Mouse (Mus musculus) intestine, embryonic 15.5 days (tissue): Measurements from ENCODE around the gene Chrm3. TPM values are rescaled to one million over a fixed set of nuclear protein-coding genes. Genes with fewer than 3 reads are reported as not detected.

Experiments
- ATAC-seq: fragments of 200-750 bp; cut with Nextera tagmentation; 2 replicates; pipeline ENCODE4 v1.8.0; 2017; ENCODE audit warnings: moderate TSS enrichment, moderate library complexity
- H3K27ac ChIP-seq: fragments of 300-500 bp; sonication (generic); 2 replicates; pipeline ENCODE4 v1.5.1; 2015; ENCODE audit warnings: mild to moderate bottlenecking, inconsistent platforms
- H3K27me3 ChIP-seq: fragments of 300-500 bp; sonication (generic); replicated peaks from 2 replicates; pipeline ENCODE4 v1.6.1; 2015; ENCODE audit warnings: inconsistent platforms
- H3K36me3 ChIP-seq: fragments of 300-500 bp; sonication (generic); 2 replicates; pipeline ENCODE4 v1.6.1; 2015; ENCODE audit warnings: inconsistent platforms
- H3K4me1 ChIP-seq: fragments of 300-500 bp; sonication (generic); replicated peaks from 2 replicates; pipeline ENCODE4 v1.6.1; 2015; ENCODE audit warnings: inconsistent platforms
- H3K4me2 ChIP-seq: fragments of 300-500 bp; sonication (generic); replicated peaks from 2 replicates; pipeline ENCODE4 v1.6.1; 2015; ENCODE audit warnings: mild to moderate bottlenecking, inconsistent platforms
- H3K4me3 ChIP-seq: fragments of 300-500 bp; sonication (generic); replicated peaks from 2 replicates; pipeline ENCODE4 v1.5.1; 2015; ENCODE audit warnings: inconsistent platforms
- H3K9ac ChIP-seq: fragments of 300-500 bp; sonication (generic); 2 replicates; pipeline ENCODE4 v1.6.1; 2015; ENCODE audit warnings: inconsistent platforms
- H3K9me3 ChIP-seq: fragments of 300-500 bp; sonication (generic); 2 replicates; pipeline ENCODE4 v1.6.1; 2016; ENCODE audit warnings: inconsistent platforms
- WGBS: fragments of 180-500 bp; shearing (Covaris S2); methylation state at CpG from one replicate; pipeline ENCODE4 v1.1.7; 2015; 5-methylcytosine and 5-hydroxymethylcytosine counted together
- polyA plus RNA-seq: library from polyadenylated mRNA; unstranded; fragments of >200 nt; fragmentation: Nextera tagmentation; extraction: Ambion mirVana; gene quantifications from 2 replicates; pipeline ENCODE4 v1.2.1, GENCODE M21; 2015

Gene Chrm3
- polyA plus RNA-seq, 1 experiment from 2014 or later, result 1.4 TPM

GRCm38 (mm10) chr13:10295160-10295559, 65.5 kb downstream of the Chrm3 start:
- Histone ChIP-seq H3K4me3 (no peak overlapping the region), H3K36me3 (no peaks in the 10 kb centered on the region), H3K4me2 (no peak overlapping the region), H3K4me1 (no peaks in the 10 kb centered on the region), H3K9ac (no peak overlapping the region), H3K9me3 (no peaks in the 10 kb centered on the region), H3K27ac (no peak overlapping the region), H3K27me3 (no peaks in the 10 kb centered on the region)
- WGBS, result 76% methylated on average over 2 of the region's 2 CpGs
- no peak for ATAC-seq

DNA sequence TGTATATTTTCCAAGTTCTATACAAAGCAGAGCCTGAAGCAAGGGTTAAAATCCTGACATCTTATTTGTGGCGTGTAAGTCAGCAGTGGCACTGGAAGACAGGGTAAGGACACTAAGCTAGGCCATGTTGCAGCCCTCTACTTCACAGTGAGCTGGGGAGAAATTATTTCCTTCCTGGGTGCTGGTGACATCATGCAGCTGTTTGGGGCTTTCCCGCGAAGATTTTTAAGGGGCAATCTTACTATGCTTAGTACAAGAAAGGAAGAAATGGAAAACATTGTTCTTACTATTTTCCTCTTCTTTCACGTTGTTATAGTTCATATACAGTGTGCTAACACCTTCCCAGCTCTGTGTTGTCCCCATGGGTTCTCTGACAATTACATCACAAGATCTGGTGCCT, 76.3 kb downstream of the Chrm3 start:
- no peak for ATAC-seq
- 74% methylated on average over 4 of the region's 4 CpGs for WGBS

DNA sequence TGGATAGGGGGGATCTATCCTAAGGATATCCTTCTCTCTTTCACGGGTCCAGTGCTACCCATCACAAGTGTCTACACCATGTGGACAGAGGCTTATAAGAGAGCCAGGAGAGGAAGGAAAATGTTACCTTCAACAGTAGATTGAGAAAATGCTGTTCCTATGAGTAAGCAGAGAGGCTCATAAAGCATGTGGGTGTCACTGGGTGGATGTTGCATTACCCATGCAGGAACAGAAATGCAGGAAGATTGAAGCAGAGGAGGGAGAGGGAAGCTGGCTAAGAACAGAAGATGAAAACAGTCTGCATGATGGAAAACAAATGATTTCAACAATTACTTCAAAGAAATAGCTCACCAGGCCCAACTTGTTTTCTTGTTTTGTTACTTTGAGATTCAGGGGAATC, 85.7 kb downstream of the Chrm3 start:
- no peaks in the 10 kb centered on the region for H3K36me3 ChIP-seq
- H3K4me3 ChIP-seq, result no peak overlapping the region
- no peak overlapping the region for H3K9ac ChIP-seq
- H3K4me1 ChIP-seq, result no peaks in the 10 kb centered on the region
- H3K4me2 ChIP-seq, result no peak overlapping the region
- no peaks in the 10 kb centered on the region for H3K9me3 ChIP-seq
- no peaks in the 10 kb centered on the region for H3K27me3 ChIP-seq
- H3K27ac ChIP-seq, result no peak overlapping the region
- WGBS, result 70% methylated on average over 1 of the region's 1 CpGs
- ATAC-seq, result no peak

More for the DNA sequence above, 76.3 kb downstream of the Chrm3 start:
- Histone ChIP-seq H3K4me1 (no peaks in the 10 kb centered on the region), H3K27me3 (no peaks in the 10 kb centered on the region), H3K9me3 (no peaks in the 10 kb centered on the region), H3K36me3 (no peaks in the 10 kb centered on the region), H3K9ac (no peak overlapping the region), H3K4me2 (no peak overlapping the region), H3K27ac (no peak overlapping the region), H3K4me3 (no peak overlapping the region)

GRCm38 (mm10) chr13:10263784-10264183, 96.9 kb downstream of the Chrm3 start:
- no peak overlapping the region for H3K9ac ChIP-seq
- no peak overlapping the region for H3K4me3 ChIP-seq
- H3K4me2 ChIP-seq, result no peak overlapping the region
- H3K27me3 ChIP-seq, result no peaks in the 10 kb centered on the region
- H3K9me3 ChIP-seq, result no peaks in the 10 kb centered on the region
- 86% methylated on average over 3 of the region's 3 CpGs for WGBS
- H3K36me3 ChIP-seq, result no peaks in the 10 kb centered on the region
- no peaks in the 10 kb centered on the region for H3K4me1 ChIP-seq
- ATAC-seq, result no peak
- H3K27ac ChIP-seq, result no peak overlapping the region

DNA sequence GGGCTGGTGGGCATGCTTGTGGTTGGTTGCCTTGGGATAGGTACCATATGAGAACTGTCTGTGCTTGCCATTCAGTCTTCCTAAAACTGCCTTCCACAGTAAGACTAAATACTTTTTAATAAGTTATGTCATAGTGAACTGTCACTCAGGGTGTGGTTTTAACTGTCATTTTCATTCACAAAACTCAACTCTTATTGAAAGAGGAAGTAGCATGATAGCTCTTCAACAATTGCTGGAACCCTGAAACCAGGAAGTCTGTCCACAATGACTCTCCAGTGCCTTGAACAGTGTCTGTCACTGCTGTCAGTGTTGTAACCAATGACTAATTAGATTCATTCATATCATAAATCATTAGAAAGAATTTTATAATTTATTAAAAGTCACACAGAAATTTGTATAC, 107.6 kb downstream of the Chrm3 start:
- no peak for ATAC-seq
- Histone ChIP-seq H3K27me3 (no peaks in the 10 kb centered on the region), H3K27ac (no peak overlapping the region), H3K9me3 (no peaks in the 10 kb centered on the region), H3K36me3 (no peaks in the 10 kb centered on the region), H3K4me2 (no peak overlapping the region), H3K4me3 (no peak overlapping the region), H3K9ac (no peak overlapping the region), H3K4me1 (no peaks in the 10 kb centered on the region)

DNA sequence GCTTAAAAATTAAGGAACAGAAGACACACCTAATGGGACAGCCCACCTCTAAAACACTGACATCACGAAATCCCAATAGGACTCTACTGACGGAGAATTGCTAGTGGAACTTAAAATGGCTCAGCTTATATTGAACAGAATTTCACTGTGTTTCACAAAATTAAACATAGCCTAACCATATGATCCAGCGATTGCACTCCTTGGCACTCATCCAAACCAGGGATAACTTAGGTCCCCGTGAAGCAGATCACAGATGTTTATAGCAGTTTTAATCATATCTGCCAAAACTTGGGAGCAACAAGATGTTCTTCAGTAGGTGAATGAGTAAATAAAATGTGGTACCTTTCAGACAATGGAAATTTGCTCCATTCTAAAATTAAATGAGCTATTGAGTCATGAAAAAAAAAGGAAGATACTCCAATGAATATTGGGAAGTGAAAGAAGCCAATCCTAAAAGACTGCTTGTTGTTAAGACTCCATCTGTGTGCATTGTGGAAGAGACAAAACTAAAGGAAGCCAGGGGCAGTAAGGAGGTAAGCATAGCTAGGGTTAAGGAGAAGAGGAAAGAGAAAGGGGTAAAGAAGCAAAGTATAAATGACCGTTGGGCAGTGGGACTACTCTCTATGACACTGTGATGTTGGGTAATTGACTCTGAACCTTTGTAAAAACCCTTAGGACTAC, 109.0 kb downstream of the Chrm3 start:
- Histone ChIP-seq H3K9ac (no peak overlapping the region), H3K36me3 (no peaks in the 10 kb centered on the region), H3K4me1 (no peaks in the 10 kb centered on the region), H3K9me3 (no peaks in the 10 kb centered on the region), H3K4me3 (no peak overlapping the region), H3K4me2 (no peak overlapping the region), H3K27me3 (no peaks in the 10 kb centered on the region), H3K27ac (no peak overlapping the region)
- 57% methylated on average over 5 of the region's 5 CpGs for WGBS
- no peak for ATAC-seq

DNA sequence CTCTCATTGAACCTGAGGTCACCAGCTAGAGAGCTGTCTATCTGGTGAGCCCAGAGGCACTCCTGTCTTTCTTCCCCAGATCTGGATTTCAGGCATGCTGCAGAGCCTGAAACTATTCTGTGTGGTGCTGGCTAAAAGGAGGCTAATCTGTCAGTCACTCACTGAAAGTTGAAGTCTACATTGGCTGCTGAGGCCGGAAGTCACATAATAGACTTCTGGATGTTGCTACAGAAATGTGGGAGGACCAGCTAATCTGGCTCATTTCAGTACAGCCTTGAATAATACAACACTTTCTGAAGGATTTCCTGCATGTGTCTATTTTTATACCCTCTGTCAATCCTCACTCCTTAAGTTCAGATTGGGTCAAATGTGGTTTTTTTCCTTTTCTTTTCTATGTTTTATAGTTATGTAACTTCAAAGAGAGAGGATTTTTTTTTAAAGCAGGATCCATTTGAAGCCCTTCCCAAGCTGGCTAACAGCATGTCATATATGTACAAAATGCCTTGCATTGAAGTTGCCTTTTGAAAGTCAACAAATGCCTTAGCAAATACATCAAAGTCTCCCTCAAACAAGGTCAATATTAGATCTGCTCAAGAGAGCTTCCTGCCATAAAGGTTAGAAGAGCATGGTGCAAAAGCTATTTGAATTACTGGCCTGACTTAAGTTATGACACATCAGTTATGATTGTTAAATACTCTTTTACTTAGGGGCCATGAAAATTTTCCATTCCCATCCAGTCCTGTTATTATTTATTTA, 116.2 kb downstream of the Chrm3 start:
- no peak overlapping the region for H3K4me2 ChIP-seq
- no peaks in the 10 kb centered on the region for H3K36me3 ChIP-seq
- no peaks in the 10 kb centered on the region for H3K4me1 ChIP-seq
- ATAC-seq, result peak; percentile 31; the same call in 1 of the 2 replicates
- no peaks in the 10 kb centered on the region for H3K27me3 ChIP-seq
- no peak overlapping the region for H3K27ac ChIP-seq
- WGBS, result 40% methylated on average over 1 of the region's 1 CpGs
- H3K9ac ChIP-seq, result no peak overlapping the region
- no peaks in the 10 kb centered on the region for H3K9me3 ChIP-seq
- no peak overlapping the region for H3K4me3 ChIP-seq

- 72% methylated on average over 3 of the region's 3 CpGs for WGBS
- H3K4me3 ChIP-seq, result no peak overlapping the region
- no peaks in the 10 kb centered on the region for H3K27me3 ChIP-seq
- H3K9me3 ChIP-seq, result no peaks in the 10 kb centered on the region
- H3K27ac ChIP-seq, result no peak overlapping the region
- ATAC-seq, result no peak
- no peak overlapping the region for H3K9ac ChIP-seq
- no peaks in the 10 kb centered on the region for H3K36me3 ChIP-seq
- no peak overlapping the region for H3K4me2 ChIP-seq
- no peaks in the 10 kb centered on the region for H3K4me1 ChIP-seq
These were observed 120.4 kb downstream of the Chrm3 start for GRCm38 (mm10) chr13:10240238-10240637.

DNA sequence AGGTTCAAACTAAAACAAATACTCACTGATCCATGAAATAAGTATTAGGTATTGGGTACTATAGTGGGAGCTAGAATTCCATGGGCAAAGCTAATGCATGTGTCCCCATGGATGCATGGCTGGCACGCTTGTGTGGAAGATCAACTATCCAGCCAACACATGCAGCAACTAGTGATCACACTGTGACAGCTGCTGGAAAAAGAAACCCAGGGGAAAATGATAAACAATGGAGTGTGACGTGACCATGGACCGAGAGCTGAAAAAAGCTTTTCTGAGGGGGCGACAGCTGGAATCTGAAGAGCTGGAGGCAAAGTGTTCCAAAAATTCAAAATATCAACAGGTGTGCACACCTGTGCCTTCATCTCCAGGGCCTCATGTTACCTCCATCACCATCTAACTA, 120.8 kb downstream of the Chrm3 start:
- no peaks in the 10 kb centered on the region for H3K36me3 ChIP-seq
- 62% methylated on average over 4 of the region's 4 CpGs for WGBS
- H3K27me3 ChIP-seq, result no peaks in the 10 kb centered on the region
- H3K27ac ChIP-seq, result no peak overlapping the region
- H3K4me1 ChIP-seq, result no peaks in the 10 kb centered on the region
- H3K9me3 ChIP-seq, result no peaks in the 10 kb centered on the region
- H3K4me2 ChIP-seq, result no peak overlapping the region
- no peak overlapping the region for H3K9ac ChIP-seq
- H3K4me3 ChIP-seq, result no peak overlapping the region
- no peak for ATAC-seq

DNA sequence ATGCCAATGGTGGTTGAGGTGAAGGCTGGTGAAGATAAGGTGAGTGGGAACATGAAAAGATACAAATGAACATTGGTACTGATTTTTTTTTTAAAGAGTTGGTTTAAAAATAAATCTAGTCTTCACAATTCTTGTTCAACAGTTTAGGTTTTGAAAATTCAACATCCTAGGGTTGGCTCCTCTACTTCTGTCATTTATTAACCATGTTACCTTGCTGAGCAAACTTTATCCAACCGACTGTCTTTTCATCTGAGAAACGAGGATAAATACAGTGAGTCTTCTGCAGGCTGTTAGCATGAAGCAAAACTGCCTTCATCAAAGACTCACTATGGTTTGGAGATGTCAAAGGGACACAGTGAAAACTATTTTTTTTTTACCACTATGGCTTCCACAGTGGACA, 123.0 kb downstream of the Chrm3 start:
- Histone ChIP-seq H3K36me3 (no peaks in the 10 kb centered on the region), H3K4me1 (no peaks in the 10 kb centered on the region), H3K4me2 (no peak overlapping the region), H3K27ac (no peak overlapping the region), H3K27me3 (no peaks in the 10 kb centered on the region), H3K9me3 (no peaks in the 10 kb centered on the region), H3K4me3 (no peak overlapping the region), H3K9ac (no peak overlapping the region)
- no peak for ATAC-seq
- WGBS, result 51% methylated on average over 2 of the region's 2 CpGs

- no peak for ATAC-seq
- H3K27ac ChIP-seq, result no peak overlapping the region
- no peaks in the 10 kb centered on the region for H3K36me3 ChIP-seq
- H3K4me1 ChIP-seq, result no peaks in the 10 kb centered on the region
- no peak overlapping the region for H3K9ac ChIP-seq
- H3K4me3 ChIP-seq, result no peak overlapping the region
- 91% methylated on average over 4 of the region's 4 CpGs for WGBS
- H3K27me3 ChIP-seq, result no peaks in the 10 kb centered on the region
- H3K4me2 ChIP-seq, result no peak overlapping the region
- no peaks in the 10 kb centered on the region for H3K9me3 ChIP-seq
These were observed 124.4 kb downstream of the Chrm3 start for GRCm38 (mm10) chr13:10236279-10236678.

GRCm38 (mm10) chr13:10235391-10236169, 125.1 kb downstream of the Chrm3 start:
- Histone ChIP-seq H3K27ac (no peak overlapping the region), H3K9me3 (no peaks in the 10 kb centered on the region), H3K36me3 (no peaks in the 10 kb centered on the region), H3K27me3 (no peaks in the 10 kb centered on the region), H3K4me2 (no peak overlapping the region), H3K9ac (no peak overlapping the region), H3K4me3 (no peak overlapping the region), H3K4me1 (no peaks in the 10 kb centered on the region)
- no peak for ATAC-seq
- 91% methylated on average over 5 of the region's 5 CpGs for WGBS
